Mouse (Mus musculus) gastrocnemius, postnatal 10 days (tissue): ENCODE measurements around the gene Slc9a3r2. TPM values are rescaled to one million over a fixed set of nuclear protein-coding genes. Genes with fewer than 3 reads are reported as not detected.

Source experiments
- DNase-seq: peaks from one replicate; pipeline ENCODE4 v3.0.0; 2021; ENCODE audit warnings: mixed read lengths
- microRNA-seq, 2 experiments: library from miRNA; unstranded; fragments of <30 nt; microRNA quantifications; one replicate each; pipeline ENCODE4 v1.2.0; 2021
- total RNA-seq, 2 experiments: library from RNA; stranded (reverse); gene quantifications; 2 replicates each; pipeline ENCODE4 v1.2.3; 2021

Gene Slc9a3r2
- total RNA-seq, 2 experiments from 2014 or later, result 30.1 to 33.4 TPM

- DNase-seq, result no peak
These were observed 55.9 kb downstream of the Slc9a3r2 start for GRCm38 (mm10) chr17:24593992-24594890.

GRCm38 (mm10) chr17:24593248-24593647, 56.9 kb downstream of the Slc9a3r2 start:
- DNase-seq, result no peak

GRCm38 (mm10) chr17:24591695-24592094, 58.4 kb downstream of the Slc9a3r2 start:
- no peak for DNase-seq

- no peak for DNase-seq
These were observed 59.2 kb downstream of the Slc9a3r2 start for GRCm38 (mm10) chr17:24590943-24591342.

Small RNAs within 50 kb of the gene (microRNA-seq; reads per million reads assigned to microRNA genes)
- 0.32 to 0.50 reads per million in 2 experiments for gene Gm24589

Other genes starting within 250 kb of the Slc9a3r2 start
- 10 to 100 TPM; 59.1 to 67.5 TPM for gene Rnps1, start 235.8 kb downstream of the Slc9a3r2 start, total RNA-seq
- 100 to 1,000 TPM; 147 to 161 TPM for gene Eci1, start 223.7 kb downstream of the Slc9a3r2 start, total RNA-seq
- 1 to 10 TPM in 1 of 2 experiments, under 1 TPM in 1; 0.63 to 1.7 TPM for gene Dnase1l2, start 207.2 kb downstream of the Slc9a3r2 start, total RNA-seq
- gene E4f1, start 180.0 kb downstream of the Slc9a3r2 start, total RNA-seq, result 10 to 100 TPM; 10.8 to 17.3 TPM
- 10 to 100 TPM; 34.1 to 39.2 TPM for gene Pgp, start 179.9 kb downstream of the Slc9a3r2 start, total RNA-seq
- gene Bricd5, start 176.4 kb downstream of the Slc9a3r2 start, total RNA-seq, result under 1 TPM; 0.65 to 0.73 TPM
- 10 to 100 TPM; 10.8 to 12.1 TPM for gene Mlst8, start 171.2 kb downstream of the Slc9a3r2 start, total RNA-seq
- gene Caskin1, start 161.7 kb downstream of the Slc9a3r2 start, total RNA-seq, result under 1 TPM; 0.56 to 0.68 TPM
- gene Traf7, start 122.4 kb downstream of the Slc9a3r2 start, total RNA-seq, result 10 to 100 TPM; 47.2 to 60.9 TPM
- gene Rab26, start 116.1 kb downstream of the Slc9a3r2 start, total RNA-seq, result under 1 TPM; 0.18 to 0.47 TPM
- gene Pkd1, start 100.5 kb downstream of the Slc9a3r2 start, total RNA-seq, result 10 to 100 TPM; 34.6 to 49.1 TPM
- gene Tsc2, start 17.7 kb downstream of the Slc9a3r2 start, total RNA-seq, result 10 to 100 TPM; 51.7 to 61.1 TPM
- 1 to 10 TPM; 4.3 TPM for gene Nthl1, start 17.6 kb downstream of the Slc9a3r2 start, total RNA-seq
- gene Npw, start 8.1 kb upstream of the Slc9a3r2 start, total RNA-seq, result not detected
- gene Zfp598, start 19.4 kb upstream of the Slc9a3r2 start, total RNA-seq, result 10 to 100 TPM; 18.0 to 21.0 TPM
- under 1 TPM; 0.16 to 0.52 TPM for gene Syngr3, start 39.6 kb upstream of the Slc9a3r2 start, total RNA-seq
- 10 to 100 TPM; 22.2 to 24.6 TPM for gene Gfer, start 45.8 kb upstream of the Slc9a3r2 start, total RNA-seq
- 1 to 10 TPM; 1.6 to 1.9 TPM for gene Noxo1, start 45.9 kb upstream of the Slc9a3r2 start, total RNA-seq
- gene Tbl3, start 57.3 kb upstream of the Slc9a3r2 start, total RNA-seq, result 10 to 100 TPM; 16.7 to 19.4 TPM
- gene Rnf151, start 67.7 kb upstream of the Slc9a3r2 start, total RNA-seq, result not detected
- 100 to 1,000 TPM; 732 to 736 TPM for gene Rps2, start 67.8 kb upstream of the Slc9a3r2 start, total RNA-seq
- gene Ndufb10, start 74.2 kb upstream of the Slc9a3r2 start, total RNA-seq, result 100 to 1,000 TPM; 400 to 516 TPM
- gene Rpl3l, start 77.5 kb upstream of the Slc9a3r2 start, total RNA-seq, result 100 to 1,000 TPM; 593 to 752 TPM
- gene Msrb1, start 86.3 kb upstream of the Slc9a3r2 start, total RNA-seq, result 100 to 1,000 TPM; 127 to 132 TPM
- gene Hs3st6, start 102.7 kb upstream of the Slc9a3r2 start, total RNA-seq, result under 1 TPM in 1 of 2 experiments, not detected in 1; 0.32 TPM
- not detected for gene Meiob, start 154.0 kb upstream of the Slc9a3r2 start, total RNA-seq
- 10 to 100 TPM; 78.0 to 86.1 TPM for gene Hagh, start 189.8 kb upstream of the Slc9a3r2 start, total RNA-seq
- 10 to 100 TPM; 30.7 to 33.6 TPM for gene Fahd1, start 200.0 kb upstream of the Slc9a3r2 start, total RNA-seq
- 1 to 10 TPM; 3.6 to 7.0 TPM for gene Igfals, start 215.7 kb upstream of the Slc9a3r2 start, total RNA-seq
- gene Nubp2, start 236.0 kb upstream of the Slc9a3r2 start, total RNA-seq, result 10 to 100 TPM; 15.0 to 18.5 TPM
- 10 to 100 TPM; 28.2 to 30.4 TPM for gene Spsb3, start 236.3 kb upstream of the Slc9a3r2 start, total RNA-seq
- gene Eme2, start 244.8 kb upstream of the Slc9a3r2 start, total RNA-seq, result 10 to 100 TPM; 12.0 to 20.8 TPM
- gene Mrps34, start 244.8 kb upstream of the Slc9a3r2 start, total RNA-seq, result 100 to 1,000 TPM; 108 to 121 TPM
- 10 to 100 TPM; 13.5 to 14.7 TPM for gene Nme3, start 246.2 kb upstream of the Slc9a3r2 start, total RNA-seq